Mouse (Mus musculus) brain, adult 2 months (tissue): Measurements from ENCODE around the gene Aldh3a1.
"Not testable (repeated sequence)": the region's sequence is repeated elsewhere in the genome, so short reads cannot be mapped to it uniquely, and the experiment has no call there.

ENCODE experiments used
- DNase-seq: peaks from one replicate; pipeline ENCODE4 v3.0.0; 2011; ENCODE audit warnings: low read depth, low spot score

Gene Aldh3a1

DNA sequence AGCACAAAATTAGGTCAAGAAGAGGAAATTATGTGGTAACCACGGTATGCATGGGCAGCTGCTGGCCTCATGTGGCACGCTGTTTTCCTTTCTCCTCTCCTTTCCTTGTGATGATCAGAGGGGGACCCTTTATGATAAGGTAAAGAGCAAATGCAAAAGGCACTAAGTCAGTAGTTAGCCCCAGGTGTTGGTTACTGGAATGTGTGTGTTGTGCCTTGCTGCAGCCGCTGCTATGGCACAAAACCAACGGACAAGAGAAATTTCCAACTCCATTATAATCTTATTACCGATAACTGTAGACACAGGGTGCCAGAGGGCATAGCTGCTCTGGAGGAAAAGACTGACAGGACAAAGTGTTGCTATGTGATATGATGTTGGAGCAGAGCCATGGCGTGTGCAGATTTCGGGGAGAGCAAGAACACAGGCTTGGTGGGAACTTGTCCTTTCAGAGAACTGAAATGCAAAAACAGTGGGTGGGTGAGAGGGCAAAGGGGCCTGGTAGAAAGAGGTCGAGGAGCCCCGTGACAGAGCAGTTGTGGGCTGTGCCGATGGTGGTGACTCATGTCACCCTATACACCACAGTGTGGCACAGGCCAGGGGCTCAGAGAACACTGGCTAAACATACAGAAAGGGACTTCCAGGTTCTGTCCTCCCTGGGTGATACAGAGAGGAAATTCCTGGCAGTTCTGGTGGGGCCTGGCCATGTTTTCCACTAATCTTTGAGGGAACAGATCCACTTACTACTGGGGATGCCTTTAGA, at the start of gene Aldh3a1:
TSS of gene Aldh3a1 (plus strand) at position 51 of the 760 bp plus-strand sequence.
- no peak for DNase-seq

DNA sequence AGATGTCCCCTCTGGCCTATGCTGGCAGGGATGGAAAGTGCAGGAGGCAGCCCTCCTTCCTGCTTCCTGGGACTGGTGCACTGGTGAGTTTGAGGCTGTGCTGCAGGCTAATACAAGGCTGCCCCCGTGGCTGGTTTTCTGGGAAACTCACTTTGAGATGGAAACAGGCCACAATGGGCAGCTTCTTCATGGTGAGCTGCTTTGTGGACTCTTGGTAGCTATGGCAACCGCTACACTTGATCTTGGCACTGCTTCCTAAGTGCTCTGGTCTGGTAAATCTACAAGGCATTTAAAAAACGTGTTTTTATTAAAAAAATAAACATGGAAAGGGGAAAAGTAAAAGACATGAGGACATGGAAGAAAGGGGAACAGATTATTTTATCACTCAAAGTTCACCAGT, 49.2 kb upstream of the Aldh3a1 start:
- DNase-seq: no peak

DNA sequence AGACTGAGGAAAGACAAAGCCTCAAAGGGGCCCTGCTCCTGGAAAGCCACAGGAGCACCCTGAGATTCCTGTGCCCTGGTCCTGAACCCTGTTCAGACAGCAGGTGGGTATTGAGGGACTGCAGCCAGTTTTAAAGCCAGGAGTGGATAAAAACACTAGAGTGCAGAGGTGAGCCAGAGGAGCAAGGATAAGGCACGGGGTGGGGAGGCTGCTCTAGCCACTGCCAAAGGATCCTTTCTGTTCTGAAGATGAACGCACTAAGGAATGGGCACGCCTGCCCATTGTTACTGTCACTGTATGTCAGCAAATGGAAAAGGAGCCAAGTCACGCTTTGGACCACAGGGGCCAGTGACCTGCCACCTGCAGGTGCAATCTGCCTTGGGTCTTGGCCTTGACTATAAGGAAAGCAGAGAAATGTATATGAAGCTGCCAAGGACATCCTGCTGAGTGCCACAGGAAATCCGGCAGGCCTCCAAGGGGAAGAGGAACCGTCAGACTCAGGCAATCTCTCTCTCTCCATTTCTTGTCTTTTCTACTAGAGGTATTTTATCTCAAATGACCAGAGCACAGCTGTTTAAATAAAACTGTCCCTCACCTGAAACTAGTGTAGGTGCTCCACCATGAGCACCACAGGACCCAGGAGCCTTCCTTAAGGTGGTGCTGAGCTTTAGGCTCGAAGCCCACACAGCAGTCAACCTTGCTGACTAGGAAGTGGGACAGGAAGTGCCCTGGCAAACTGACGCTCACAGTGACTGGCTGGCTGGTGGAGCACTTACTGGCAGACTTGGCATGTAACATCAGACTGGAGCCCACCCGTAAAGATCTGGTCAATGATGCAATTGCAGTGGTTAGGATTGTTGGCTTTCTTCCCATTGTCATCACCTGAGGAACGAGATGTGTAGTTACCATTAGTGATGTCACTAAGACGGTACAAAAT, 47.3 kb upstream of the Aldh3a1 start:
- peak; percentile 88 for DNase-seq

DNA sequence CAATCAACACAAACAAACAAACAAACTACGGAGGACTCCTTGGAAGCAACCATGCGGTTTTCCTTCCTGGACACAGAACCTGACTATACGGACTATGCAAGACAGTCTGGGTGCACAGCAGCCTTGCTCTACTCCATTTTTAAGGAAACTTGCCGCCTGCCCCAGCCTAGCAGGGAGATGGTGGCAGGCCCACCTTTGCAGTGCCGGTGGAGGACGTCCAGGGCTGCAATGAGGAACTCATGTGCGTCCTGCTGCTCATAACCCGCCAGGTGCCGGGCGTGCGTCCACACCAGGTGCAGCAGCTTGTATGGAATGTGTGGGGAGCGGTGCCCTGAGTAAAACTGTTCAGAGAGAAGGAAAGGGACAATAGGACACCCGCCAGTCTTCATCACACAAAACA, 46.2 kb upstream of the Aldh3a1 start:
- no peak for DNase-seq

DNA sequence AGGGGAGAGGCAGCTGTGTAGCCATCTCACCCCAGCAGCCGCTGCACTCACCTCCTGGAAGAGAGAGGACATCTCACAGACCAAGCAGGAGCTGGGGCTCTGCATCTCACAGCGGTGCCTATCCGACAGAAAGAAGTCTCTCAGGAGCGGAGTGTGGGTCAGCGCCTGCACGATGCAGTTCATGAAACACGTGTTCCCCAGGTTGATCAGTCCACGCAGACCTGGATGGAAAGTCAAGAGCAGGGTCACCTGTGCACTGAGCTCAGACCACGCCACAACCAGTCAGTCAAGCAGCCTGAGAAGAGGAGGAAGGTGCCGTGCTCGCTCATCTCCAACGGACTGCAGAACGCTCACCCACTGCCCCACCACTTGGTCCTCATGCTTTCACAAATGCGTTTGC, 44.6 kb upstream of the Aldh3a1 start:
- DNase-seq: no peak

DNA sequence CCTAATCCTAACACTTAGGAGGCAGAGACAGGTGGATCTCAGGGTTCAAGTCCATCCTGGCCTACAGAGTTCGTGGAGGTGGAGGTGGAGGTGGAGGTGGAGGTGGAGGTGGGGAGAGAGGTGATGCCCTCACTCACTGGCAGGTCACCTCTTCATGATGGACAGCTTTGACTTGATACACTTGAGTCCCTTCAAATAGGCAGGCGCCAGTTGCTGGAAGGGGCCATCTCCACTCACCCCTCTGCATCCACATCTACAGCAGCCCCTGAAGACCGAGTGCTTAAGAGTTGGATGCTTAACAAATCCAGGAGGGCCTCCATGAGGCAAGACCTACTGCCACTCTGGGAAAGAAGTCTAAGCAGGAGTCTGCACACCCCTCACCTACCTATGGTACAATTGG, 44.0 kb upstream of the Aldh3a1 start:
- DNase-seq: no peak

DNA sequence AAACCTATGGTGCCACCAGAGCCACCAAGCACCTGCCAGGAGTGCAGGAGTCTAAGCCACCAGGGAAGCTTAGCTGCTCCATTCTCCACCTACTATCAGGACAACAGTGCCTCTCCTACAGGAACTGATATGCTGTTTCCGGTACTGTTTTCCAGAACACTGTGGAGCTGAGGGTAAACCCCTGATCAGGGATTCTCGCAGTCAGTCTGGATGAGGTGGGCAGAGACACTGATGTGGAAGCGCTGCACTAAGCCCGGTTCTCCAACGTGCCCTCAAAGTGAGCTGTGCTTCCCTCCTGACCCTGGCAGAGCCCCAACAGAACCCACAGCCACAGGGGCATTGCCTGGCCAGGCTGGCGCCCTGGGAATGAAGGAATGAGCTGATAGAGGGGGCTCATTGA, 43.0 kb upstream of the Aldh3a1 start:
- DNase-seq: no peak

DNA sequence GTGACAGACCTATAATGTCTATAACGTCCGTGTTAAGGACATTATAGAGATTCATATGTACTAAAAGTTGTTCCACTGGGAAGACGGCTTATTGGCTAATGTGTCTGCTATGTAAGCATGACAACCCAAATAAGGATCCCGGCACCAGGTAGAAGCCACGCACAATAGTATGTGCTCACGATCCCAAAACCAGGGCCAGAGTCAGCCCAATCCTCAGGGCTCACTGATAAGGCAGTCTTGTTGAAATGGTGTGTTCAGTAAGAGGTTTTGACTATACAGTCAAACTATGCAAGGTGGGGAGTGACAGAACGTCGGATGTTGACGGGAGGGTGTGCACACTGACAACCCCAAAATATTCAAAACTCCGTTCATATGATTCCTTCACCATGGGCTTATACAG, 42.5 kb upstream of the Aldh3a1 start:
- DNase-seq: no peak

DNA sequence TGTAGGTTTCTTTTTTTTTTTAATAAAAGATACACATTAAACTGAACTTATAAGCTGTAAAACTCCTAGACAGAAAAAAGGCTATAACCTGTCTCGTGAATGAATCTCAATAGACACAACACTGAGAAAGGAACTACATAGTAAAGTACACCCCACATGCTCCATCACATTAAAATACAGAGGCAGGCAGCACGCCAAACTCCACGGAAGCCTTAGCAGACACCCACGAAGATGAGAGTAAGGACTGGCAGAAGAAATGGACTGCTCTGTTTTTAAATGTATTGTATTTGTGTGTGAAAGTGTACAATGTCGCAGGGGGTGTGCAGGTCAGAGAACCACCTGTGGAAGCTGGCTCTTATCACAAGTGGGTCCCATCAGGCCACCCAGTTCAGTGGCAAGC, 37.2 kb upstream of the Aldh3a1 start:
- DNase-seq: peak; percentile 46

DNA sequence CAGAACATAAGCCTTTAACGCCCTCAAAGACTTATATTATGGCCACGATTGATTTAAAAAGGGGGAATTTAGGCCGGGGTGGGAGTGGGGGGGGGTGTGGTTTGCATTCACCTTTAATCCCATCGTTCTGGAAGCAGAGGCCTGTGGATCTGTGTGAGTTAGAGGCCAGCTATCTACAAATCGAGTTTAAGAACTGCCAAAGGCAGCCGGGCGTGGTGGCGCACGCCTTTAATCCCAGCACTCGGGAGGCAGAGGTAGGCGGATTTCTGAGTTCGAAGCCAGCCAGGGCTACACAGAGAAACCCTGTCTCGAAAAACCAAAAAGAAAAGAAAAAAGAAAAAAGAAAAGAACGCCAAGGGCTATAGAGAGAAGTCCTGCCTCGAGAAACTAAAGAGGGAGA, 33.9 kb upstream of the Aldh3a1 start:
- DNase-seq: not testable (repeated sequence)

DNA sequence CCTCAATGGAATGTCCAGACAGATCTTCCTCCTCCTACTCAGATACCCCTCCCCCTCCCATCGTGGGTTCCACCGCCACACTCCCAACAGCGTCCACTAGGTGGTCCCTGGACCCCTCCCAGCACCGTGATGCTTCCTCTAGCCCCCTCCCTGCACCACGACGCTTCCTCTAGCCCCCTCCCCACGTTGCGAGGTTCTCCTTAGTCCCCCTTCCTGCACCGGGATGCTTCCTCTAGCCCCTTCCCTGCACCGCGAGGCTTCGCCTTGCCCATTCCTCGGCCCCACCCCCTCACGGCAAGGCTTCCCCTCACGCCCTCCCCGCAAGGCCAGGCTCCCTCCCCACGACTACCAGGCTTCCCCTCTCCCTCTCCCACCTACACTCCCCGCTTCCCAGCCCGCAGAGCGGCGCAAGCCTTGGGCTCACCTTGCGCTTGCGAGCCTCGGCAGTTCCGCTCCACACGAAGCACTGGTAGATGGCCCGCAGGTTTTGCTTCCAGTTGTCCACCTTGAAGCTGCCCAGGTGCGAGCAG, 33.0 kb upstream of the Aldh3a1 start:
- peak; percentile 63 for DNase-seq

DNA sequence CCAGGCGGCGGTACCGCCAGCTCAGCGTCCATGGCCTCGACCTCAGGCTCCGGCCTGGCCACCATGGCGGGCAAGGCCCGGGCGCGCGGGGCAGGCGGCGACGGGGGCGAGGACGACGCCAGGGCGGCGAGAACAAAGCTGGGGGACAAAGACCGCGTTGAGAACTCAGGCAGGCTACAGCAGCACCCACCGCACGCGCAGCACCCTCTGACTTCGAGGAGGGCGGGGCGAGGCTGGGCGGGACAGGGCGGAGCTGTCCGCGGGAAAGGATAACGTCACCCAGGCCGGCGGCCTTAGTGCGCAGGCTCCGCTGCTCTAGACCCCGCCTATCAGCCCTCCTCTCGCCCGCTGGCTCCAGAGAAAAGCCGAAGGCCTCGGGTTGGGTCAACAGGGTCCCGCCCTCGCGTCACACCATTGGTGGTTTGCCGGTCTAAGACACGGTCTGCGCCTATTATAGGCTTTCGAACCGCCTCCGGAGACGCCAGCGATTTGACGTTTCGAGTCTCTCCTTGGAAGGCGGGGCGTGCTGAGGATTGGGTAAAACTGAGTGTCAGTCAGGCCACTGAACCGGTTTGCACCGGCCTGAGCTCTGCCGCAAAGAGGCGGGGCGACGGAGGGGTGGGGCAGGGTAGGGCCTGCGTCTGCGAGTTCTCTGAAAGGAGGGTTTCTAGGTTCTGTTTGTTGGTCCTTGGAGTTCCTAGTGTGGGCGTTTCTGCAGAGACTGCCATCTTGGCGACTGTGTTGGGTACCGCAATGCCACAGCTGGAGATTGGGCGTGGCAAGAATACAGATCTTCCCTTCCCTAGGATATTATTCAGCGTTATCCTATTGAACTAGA, 32.3 kb upstream of the Aldh3a1 start, which contains the start of gene Usp22:
TSS of gene Usp22 (minus strand) at position 235 of the 838 bp plus-strand sequence.
- DNase-seq: peak; percentile 100

DNA sequence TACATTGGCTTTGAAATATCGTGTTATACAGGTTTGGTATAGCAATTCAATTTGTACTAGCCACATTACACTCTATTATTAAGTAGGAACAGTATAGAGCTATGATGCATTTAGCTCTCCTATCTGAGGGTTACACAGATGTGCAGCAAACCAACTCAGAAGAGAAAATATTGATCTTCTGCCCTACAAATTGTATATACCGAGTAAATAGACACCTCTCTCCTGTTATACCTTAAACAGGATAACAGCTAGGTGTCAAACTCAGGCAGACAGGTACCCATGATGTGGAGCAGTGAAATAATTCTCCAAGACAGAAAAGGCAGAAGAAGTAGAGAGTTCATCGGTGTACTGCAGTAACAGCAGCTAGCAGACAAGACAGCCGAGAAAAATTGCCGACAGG, 31.6 kb upstream of the Aldh3a1 start:
- DNase-seq: no peak

DNA sequence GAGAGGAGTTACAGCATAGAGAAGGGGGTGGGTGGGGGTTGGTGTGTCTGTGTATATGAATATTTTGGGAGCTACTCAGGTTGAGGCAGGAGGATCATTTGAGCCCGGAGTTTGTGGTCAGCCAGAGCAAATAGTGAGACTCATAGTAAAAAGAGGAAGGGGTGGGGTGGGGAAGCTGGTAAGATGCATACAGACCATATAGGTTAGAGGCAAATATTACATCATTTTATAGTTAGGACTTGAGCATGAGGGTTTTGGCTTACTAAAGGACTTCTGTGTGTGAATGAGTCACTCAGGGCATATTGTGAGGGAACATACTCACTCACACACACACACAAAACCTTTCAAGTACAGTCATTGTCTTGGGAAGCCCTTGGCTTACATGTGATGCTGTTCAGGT, 31.0 kb upstream of the Aldh3a1 start:
- no peak for DNase-seq

DNA sequence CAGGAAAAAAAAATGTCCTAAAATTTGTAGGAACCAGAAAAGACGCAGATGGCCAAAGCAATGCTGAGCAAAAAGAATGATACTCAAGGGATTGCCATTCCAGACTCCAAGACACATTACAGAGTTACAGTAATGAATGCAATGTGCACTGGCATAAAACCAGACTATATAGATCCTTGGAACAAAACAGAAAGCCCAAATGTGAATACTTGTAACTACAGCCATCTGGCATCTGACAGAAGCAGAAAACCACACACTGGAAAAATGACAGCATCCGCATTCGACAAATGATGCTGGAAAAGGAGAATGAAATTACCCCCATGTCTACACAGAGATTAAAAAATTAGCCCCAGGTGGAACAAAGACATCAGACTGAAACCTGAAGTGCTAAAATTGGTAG, 27.0 kb upstream of the Aldh3a1 start:
- peak; percentile 75 for DNase-seq

DNA sequence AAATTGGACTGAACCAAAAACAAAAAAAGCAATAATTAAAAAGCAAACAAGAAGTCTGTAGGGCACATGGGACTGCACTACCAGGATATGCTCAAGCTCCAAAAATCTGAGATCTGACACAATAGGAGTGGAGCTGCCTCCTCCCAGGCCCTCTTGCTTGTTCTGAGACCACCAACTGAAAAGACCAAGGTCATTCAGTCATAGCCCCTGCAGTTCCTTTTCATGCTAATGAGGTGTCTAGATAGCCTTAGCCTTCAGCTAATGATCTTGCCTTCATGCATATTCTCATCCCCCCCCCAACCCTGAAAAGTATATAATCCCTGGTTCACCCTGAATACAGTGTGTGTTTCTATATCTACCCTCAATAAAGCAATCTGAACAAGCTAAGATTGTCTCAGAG, 25.7 kb upstream of the Aldh3a1 start:
- no peak for DNase-seq

DNA sequence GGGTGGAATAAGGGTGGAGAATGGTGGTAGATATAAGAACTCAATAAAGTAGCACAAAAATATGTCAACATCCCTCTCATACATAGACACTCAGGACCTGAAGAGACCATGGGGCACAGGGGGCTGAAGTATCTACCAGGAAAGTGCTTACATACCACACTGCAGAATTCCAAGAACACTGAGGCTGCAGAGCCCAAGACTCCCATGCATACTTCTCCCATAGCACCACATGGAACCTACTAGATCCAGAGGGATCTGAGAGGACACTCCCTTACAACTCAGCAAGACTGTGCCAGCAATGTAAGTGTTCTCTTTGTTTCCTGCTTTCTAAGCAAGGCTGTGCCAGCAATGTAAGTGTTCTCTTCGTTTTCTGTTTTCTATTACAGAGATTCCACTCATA, 23.5 kb upstream of the Aldh3a1 start:
- DNase-seq: no peak

DNA sequence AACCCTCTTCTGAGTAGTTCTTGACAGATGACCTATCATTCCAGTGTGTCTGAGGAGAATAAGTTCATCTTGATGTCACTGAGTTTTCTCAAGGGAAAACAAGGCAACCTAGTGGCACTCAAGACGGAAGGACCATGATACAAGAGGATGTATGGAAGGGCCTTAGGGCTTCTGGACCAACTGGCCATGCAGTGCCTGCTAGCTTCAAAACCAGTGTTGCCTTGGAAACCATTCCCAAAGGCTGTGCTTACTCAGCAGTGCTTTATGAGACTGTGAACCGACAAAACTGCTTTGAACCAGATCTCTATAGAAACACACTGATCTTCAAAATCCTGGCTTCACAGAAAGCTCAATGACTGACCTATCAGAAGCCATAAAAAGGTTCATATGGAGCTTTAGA, 16.6 kb upstream of the Aldh3a1 start:
- peak; percentile 36 for DNase-seq

DNA sequence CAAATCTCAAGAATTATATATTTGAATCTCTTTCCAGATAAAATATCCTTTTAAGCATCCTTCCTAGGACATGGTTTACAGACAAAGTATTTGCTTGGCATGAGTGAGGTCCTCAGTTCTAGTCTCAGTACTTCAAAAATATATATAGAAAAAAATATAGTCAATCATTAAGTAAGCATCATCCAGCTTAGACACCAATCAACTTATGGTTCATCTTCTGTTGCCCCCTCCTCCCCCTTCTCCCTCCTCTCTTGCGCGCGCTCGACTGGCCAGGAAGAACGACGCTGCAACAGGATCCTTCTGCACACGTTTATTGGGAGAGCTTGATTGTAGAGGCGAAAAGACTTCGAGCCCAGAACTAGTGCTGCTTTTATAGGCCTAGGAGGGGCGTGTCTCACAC, 15.2 kb upstream of the Aldh3a1 start:
- DNase-seq: not testable (repeated sequence)

DNA sequence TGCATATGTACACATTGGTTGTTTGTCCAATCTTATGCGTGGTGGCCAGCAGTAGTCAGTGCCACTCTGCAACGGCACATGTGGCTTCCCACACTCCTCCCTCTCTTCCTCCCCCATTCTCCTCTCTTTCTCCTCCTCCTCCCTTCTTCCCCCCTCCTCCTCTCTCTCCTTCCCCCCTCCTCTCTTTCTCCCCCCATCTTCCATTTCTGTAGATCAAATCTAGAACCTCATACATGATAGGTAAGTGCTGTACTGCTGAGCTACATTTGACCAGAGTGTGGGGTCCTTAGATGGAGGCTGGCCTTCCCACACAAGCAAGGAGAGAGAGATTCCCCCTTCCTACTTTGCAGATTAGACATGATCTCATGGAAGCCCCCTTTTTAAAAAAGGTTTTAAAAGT, 14.6 kb upstream of the Aldh3a1 start:
- no peak for DNase-seq

DNA sequence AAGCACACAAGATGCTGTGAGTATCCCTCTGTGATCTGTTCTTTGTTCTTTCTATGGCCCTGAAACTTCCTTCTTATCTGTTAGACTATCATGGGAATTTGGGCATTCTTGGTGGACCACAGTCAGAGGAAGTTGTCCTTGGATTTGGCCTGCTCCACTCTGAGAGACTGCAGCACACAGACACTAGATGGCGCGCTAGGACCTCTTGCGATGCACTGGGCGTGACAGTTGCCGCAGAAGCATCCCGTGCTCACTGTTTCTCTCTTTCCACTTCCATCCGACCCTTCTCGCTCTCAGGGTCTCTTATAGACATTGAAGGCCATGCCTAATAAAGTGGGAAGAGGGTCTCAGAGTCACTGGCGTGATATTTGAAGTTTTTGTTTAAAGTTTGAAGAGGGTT, 13.9 kb upstream of the Aldh3a1 start:
- DNase-seq: peak; percentile 92
